Mouse (Mus musculus) macrophage (primary cell): ENCODE data around the gene Iffo1. TPM values are rescaled to one million over a fixed set of nuclear protein-coding genes. Genes with fewer than 3 reads are reported as not detected.
A peak's percentile ranks its signal among the peaks of the same experiment; 100 is the strongest.

Experiments used
- H3K27ac ChIP-seq: fragments of 350-480 bp; formaldehyde crosslinking; 2 replicates; pipeline ENCODE4 v1.9.0; 2021
- H3K36me3 ChIP-seq: fragments of 350-480 bp; formaldehyde crosslinking; 2 replicates; pipeline ENCODE4 v1.9.0; 2021; ENCODE audit errors: inconsistent target
- H3K4me3 ChIP-seq: fragments of 350-480 bp; formaldehyde crosslinking; 2 replicates; pipeline ENCODE4 v1.9.0; 2021; ENCODE audit errors: inconsistent target
- H3K79me2 ChIP-seq: fragments of 350-480 bp; formaldehyde crosslinking; 2 replicates; pipeline ENCODE4 v1.9.0; 2021; ENCODE audit errors: inconsistent target
- WGBS: methylation state at CpG from one replicate; pipeline ENCODE4 v1.1.7; 2026; ENCODE audit warnings: inconsistent platforms; ENCODE audit not compliant: missing documents; 5-methylcytosine and 5-hydroxymethylcytosine counted together
- polyA plus RNA-seq: library from polyadenylated mRNA; stranded (reverse); fragments of 250-400 nt; gene quantifications from 3 replicates; pipeline ENCODE4 v1.2.4, GENCODE M21; 2018; ENCODE audit warnings: inconsistent platforms

Iffo1 gene
- polyA plus RNA-seq, 1 experiment from 2014 or later = 18.2 TPM

DNA sequence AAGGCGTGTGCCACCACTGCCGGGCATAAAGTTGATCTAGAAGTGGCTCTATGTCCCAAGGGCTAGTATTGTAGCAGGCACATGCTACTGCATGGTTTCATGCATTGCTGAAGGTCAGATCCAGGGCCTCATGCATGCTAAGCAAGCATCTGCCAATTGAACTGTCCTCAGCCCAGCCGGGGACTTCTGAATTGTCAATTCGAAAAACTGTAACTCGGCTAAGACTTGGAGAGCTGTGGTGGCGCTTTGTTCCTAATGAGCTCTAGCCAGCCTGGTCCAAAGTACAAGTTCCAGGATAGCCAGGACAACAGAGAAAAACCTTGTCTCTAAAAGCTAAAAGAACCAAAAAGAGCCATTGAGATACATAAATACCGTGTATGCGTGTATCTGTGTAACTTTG lies 25.7 kb upstream of the Iffo1 start:
- H3K36me3 ChIP-seq = peaks cover 94% of the 10 kb centered on the region
- 91% methylated on average over 8 of the region's 8 CpGs for WGBS
- H3K79me2 ChIP-seq = no peaks in the 10 kb centered on the region
- no peak overlapping the region for H3K27ac ChIP-seq
- no peak overlapping the region for H3K4me3 ChIP-seq

- peaks cover 20% of the 10 kb centered on the region for H3K79me2 ChIP-seq
Observed at GRCm38 (mm10) chr6:125128724-125129123, 16.3 kb upstream of the Iffo1 start.

GRCm38 (mm10) chr6:125129710-125130402 lies 15.2 kb upstream of the Iffo1 start:
- H3K4me3 ChIP-seq = no peak overlapping the region
- no peak overlapping the region for H3K27ac ChIP-seq
- WGBS = 87% methylated on average over 20 of the region's 20 CpGs
- peaks cover 44% of the 10 kb centered on the region for H3K36me3 ChIP-seq
- peaks cover 32% of the 10 kb centered on the region for H3K79me2 ChIP-seq

More at GRCm38 (mm10) chr6:125128724-125129123, 16.3 kb upstream of the Iffo1 start:
- H3K36me3 ChIP-seq = peaks cover 48% of the 10 kb centered on the region
- 96% methylated on average over 8 of the region's 12 CpGs for WGBS
- no peak overlapping the region for H3K4me3 ChIP-seq
- no peak overlapping the region for H3K27ac ChIP-seq

GRCm38 (mm10) chr6:125131302-125132156 lies 13.5 kb upstream of the Iffo1 start, which contains the start of gene Nop2:
TSS of gene Nop2 (plus strand) at chr6:125131909.
- 2% methylated on average over 66 of the region's 66 CpGs for WGBS
- Histone ChIP-seq H3K4me3 (peak within 1 kb of the TSS; percentile 92), H3K27ac (peak within 1 kb of the TSS; percentile 80), H3K79me2 (peaks cover 32% of the 10 kb centered on the region), H3K36me3 (peaks cover 39% of the 10 kb centered on the region)

- WGBS = 1% methylated on average over 11 of the region's 11 CpGs
- H3K27ac ChIP-seq = peak overlapping the region; percentile 57
- H3K4me3 ChIP-seq = peak overlapping the region; percentile 92
- peaks cover 39% of the 10 kb centered on the region for H3K36me3 ChIP-seq
- H3K79me2 ChIP-seq = peaks cover 32% of the 10 kb centered on the region
Observed at GRCm38 (mm10) chr6:125132470-125132869, 12.6 kb upstream of the Iffo1 start.

GRCm38 (mm10) chr6:125137002-125137671 lies 7.9 kb upstream of the Iffo1 start:
- Histone ChIP-seq H3K27ac (no peak overlapping the region), H3K4me3 (no peak overlapping the region), H3K79me2 (peaks cover 28% of the 10 kb centered on the region), H3K36me3 (peaks cover 68% of the 10 kb centered on the region)
- WGBS = 89% methylated on average over 19 of the region's 19 CpGs

GRCm38 (mm10) chr6:125139747-125140146 lies 5.3 kb upstream of the Iffo1 start:
- H3K79me2 ChIP-seq = peaks cover 2% of the 10 kb centered on the region; the same call in 1 of the 2 replicates
- no peak overlapping the region for H3K4me3 ChIP-seq
- H3K27ac ChIP-seq = no peak overlapping the region
- WGBS = 95% methylated on average over 7 of the region's 7 CpGs
- H3K36me3 ChIP-seq = peaks cover 63% of the 10 kb centered on the region; the same call in 1 of the 2 replicates

- WGBS = 93% methylated on average over 8 of the region's 8 CpGs
- Histone ChIP-seq H3K36me3 (peaks cover 47% of the 10 kb centered on the region; the same call in 1 of the 2 replicates), H3K79me2 (peaks cover 24% of the 10 kb centered on the region), H3K4me3 (no peak overlapping the region), H3K27ac (no peak overlapping the region)
Observed at GRCm38 (mm10) chr6:125142436-125142835, 2.6 kb upstream of the Iffo1 start.

GRCm38 (mm10) chr6:125143128-125143527 lies 1.9 kb upstream of the Iffo1 start:
- no peak overlapping the region for H3K4me3 ChIP-seq
- WGBS = 88% methylated on average over 3 of the region's 3 CpGs
- peaks cover 31% of the 10 kb centered on the region for H3K79me2 ChIP-seq
- no peak overlapping the region for H3K27ac ChIP-seq
- H3K36me3 ChIP-seq = peaks cover 42% of the 10 kb centered on the region; the same call in 1 of the 2 replicates

GRCm38 (mm10) chr6:125143904-125144303 lies 1.1 kb upstream of the Iffo1 start:
- Histone ChIP-seq H3K36me3 (peaks cover 35% of the 10 kb centered on the region; the same call in 1 of the 2 replicates), H3K27ac (no peak overlapping the region), H3K79me2 (peaks cover 39% of the 10 kb centered on the region), H3K4me3 (no peak overlapping the region)
- 94% methylated on average over 9 of the region's 9 CpGs for WGBS

- 2% methylated on average over 33 of the region's 35 CpGs for WGBS
- Histone ChIP-seq H3K36me3 (peaks cover 19% of the 10 kb centered on the region; the same call in 1 of the 2 replicates), H3K79me2 (peaks cover 55% of the 10 kb centered on the region), H3K4me3 (peak overlapping the region; percentile 51), H3K27ac (peak overlapping the region; percentile 82; the same call in 1 of the 2 replicates)
Observed at GRCm38 (mm10) chr6:125145479-125145951, 474 bp downstream of the Iffo1 start.

- Histone ChIP-seq H3K36me3 (peaks cover 16% of the 10 kb centered on the region; the same call in 1 of the 2 replicates), H3K79me2 (peaks cover 61% of the 10 kb centered on the region), H3K4me3 (peak overlapping the region; percentile 51), H3K27ac (peak overlapping the region; percentile 82)
- WGBS = 55% methylated on average over 7 of the region's 7 CpGs
Observed at GRCm38 (mm10) chr6:125146148-125146547, 1.1 kb downstream of the Iffo1 start.

DNA sequence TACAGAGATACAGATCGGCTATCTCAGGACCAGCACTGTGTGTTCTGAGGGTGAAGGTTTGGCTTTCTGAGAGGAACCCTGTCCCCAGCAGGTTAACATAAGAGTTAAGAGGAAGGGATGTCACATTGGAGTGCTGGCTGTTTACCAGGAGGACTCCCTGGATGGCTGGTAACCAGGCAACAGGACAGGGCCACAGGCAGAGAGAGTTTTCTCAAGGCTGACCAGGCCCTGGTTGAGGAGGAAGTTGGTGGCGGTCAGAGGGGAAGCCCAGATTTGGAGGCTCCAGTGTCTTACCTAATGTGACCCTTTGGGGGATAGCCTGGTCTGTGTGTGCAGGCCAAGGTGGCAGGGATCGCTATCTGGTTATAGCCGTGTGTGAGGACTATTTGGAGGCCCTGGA lies 1.8 kb downstream of the Iffo1 start:
- Histone ChIP-seq H3K27ac (peak overlapping the region; percentile 82), H3K79me2 (peaks cover 66% of the 10 kb centered on the region), H3K4me3 (peak overlapping the region; percentile 51; the same call in 1 of the 2 replicates), H3K36me3 (peaks cover 16% of the 10 kb centered on the region; the same call in 1 of the 2 replicates)
- WGBS = 39% methylated on average over 4 of the region's 4 CpGs

DNA sequence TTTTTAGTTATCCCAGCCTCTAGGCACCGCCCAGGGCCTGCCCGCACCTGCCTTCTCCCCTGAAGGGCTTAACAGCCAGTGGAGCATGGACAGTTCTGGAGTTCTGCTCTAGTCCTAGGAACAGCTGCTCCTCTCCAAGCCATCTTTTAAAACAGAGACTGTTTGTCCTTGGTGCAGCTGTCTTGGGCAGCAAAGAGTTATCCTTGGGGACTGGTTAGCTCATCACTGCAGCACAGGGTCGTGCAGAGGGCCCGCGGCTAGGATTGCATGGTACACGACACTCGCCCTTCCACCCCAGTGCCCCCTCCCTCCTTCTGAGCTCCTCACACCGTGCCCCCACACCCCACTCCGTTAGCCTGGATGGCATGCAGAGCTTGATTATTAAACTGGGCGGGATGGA lies 2.3 kb downstream of the Iffo1 start:
- Histone ChIP-seq H3K27ac (peak overlapping the region; percentile 82), H3K4me3 (peak overlapping the region; percentile 51; the same call in 1 of the 2 replicates), H3K36me3 (peaks cover 16% of the 10 kb centered on the region; the same call in 1 of the 2 replicates), H3K79me2 (peaks cover 66% of the 10 kb centered on the region)
- WGBS = 85% methylated on average over 5 of the region's 10 CpGs
